Mouse (Mus musculus): ENCODE measurements around the gene Abca1.

Abca1 gene

GRCm38 (mm10) chr4:53147454-53147853, 12.2 kb downstream of the Abca1 start:
- DNase-seq = no peak

DNA sequence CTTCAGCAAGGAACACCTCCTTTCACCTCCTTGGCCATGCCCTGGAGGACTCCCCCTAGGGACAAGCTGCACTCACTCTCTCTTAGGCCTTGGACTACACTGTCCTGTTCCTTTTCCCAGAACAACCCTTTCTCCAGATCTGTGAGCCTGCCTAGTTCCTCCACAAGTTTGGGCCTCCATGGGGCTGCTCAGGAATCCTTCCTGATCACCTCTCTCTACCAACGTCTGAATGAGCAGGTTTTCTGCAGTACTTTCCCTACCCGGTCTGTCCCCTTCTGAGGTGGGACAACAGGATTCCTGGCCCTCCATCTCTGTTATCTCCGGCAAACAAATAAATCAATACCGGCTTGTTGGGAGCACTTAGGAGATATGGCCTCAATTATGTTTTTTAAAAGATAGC, 12.6 kb downstream of the Abca1 start:
- DNase-seq = no peak

GRCm38 (mm10) chr4:53146227-53146949, 13.3 kb downstream of the Abca1 start:
- DNase-seq = no peak

DNA sequence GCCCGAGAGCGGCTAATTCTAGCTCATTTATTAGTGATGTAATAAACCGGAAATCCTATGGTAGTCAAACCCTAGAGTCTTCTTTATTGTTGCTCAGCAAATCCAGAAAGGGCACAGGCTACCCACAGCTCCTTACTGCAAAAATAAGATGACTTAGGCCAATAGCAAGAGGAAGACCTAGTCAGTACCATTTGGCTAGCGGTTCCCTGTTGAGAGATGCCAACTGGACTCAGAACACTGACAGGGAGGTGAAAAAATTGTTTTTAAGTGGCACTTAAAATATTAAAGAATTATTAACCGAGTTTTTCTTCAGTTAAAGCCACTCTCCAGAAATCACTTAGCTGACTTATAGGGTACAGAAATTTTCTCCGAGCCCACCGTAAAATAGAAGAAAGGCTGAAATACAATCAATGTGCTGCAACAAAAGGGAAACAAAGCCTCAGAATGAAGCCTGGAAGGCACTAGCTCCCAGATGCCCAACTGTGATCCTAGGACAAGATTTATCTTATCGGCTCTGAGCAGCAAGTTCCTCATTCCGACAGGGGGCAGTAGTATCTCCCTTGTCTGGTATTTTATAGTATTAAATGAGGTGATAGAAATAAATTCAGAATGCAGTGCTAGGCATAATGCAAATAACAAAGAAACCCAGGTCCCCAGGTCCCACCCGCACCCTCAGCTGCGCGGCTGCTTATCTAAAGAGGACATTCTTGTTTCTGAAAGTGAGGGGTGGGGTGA, 14.1 kb downstream of the Abca1 start:
- DNase-seq = no peak

- no peak for DNase-seq
Measured at GRCm38 (mm10) chr4:53144571-53144970, 15.1 kb downstream of the Abca1 start.

- DNase-seq = no peak
Measured at GRCm38 (mm10) chr4:53144021-53144420, 15.7 kb downstream of the Abca1 start.

DNA sequence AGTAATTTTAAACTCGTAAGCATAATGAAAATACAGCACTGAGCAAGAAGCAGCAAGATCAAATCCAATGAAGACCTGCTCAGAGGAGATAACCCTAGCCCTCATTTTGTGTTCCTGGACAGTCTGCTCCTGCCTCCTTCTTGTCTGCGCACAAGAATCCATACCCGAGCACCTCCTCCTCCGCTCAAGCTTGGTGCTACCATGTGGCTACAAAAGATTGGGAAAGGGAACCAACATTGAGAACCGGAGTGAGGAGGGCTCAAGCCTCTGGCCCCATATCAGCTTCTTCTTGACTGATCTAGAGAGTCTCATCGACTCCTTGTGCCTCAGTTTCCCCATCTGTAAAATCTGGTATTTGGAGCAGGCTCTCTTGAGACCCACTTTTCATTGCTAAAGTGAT, 19.0 kb downstream of the Abca1 start:
- no peak for DNase-seq

DNA sequence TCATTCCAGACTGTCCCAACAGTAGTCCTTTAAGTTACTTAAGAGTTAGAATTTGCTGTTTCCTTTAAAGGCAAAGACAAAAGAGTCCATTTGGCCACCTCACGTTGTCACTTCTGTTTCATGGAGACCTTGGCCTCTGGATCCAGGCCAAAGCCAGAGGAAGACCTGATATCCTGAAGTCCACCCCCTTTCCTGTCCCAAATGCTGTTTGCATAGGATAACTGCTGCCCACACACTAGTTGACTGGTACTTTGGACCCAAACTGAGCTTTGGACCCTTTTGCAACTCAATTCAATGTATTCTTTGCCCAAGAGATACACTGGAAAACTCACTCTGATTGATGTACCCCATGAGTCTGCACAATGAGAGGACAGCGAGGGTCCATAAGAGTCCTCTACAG, 20.2 kb downstream of the Abca1 start:
- no peak for DNase-seq

- DNase-seq = no peak
Measured at GRCm38 (mm10) chr4:53138974-53139373, 20.7 kb downstream of the Abca1 start.

DNA sequence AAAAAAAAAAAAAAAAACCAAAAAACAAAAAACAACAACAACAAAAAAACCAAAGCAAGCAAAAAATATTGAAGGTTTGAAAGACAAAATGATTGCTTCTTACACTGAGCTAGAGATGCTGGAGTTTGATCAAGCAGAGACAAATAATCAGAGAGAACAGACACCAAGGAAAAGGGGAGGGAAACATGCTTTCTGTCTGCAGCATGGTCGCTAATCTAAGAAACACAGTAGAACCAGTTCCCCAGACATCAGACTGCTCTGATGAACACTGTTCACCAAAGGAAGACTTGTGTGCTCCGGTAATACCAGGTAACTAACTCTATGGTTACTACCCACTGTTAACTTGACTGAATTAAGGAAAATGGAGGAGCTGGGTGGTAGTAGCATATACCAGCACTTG, 22.6 kb downstream of the Abca1 start:
- no peak for DNase-seq

DNA sequence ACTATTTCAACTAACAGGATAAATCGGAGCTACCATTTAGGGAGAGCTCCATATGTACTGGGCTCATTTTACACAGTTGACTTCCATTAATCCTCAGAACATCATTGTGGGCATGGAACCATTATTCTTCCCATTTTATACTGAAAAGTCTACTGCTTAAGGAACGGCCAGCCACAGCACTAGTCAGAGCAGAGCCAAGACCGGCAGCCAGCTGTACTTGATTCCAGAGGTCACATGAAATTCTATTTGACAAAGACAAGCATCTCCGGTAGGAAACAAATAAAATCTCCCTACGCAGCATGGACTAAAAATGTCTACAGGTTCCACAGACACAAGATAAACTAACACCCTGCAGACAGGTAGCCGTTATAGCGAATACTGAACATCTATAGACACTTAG, 24.9 kb downstream of the Abca1 start:
- no peak for DNase-seq

GRCm38 (mm10) chr4:53133995-53134394, 25.7 kb downstream of the Abca1 start:
- DNase-seq = no peak

- no peak for DNase-seq
Measured at GRCm38 (mm10) chr4:53131538-53131937, 28.2 kb downstream of the Abca1 start.

DNA sequence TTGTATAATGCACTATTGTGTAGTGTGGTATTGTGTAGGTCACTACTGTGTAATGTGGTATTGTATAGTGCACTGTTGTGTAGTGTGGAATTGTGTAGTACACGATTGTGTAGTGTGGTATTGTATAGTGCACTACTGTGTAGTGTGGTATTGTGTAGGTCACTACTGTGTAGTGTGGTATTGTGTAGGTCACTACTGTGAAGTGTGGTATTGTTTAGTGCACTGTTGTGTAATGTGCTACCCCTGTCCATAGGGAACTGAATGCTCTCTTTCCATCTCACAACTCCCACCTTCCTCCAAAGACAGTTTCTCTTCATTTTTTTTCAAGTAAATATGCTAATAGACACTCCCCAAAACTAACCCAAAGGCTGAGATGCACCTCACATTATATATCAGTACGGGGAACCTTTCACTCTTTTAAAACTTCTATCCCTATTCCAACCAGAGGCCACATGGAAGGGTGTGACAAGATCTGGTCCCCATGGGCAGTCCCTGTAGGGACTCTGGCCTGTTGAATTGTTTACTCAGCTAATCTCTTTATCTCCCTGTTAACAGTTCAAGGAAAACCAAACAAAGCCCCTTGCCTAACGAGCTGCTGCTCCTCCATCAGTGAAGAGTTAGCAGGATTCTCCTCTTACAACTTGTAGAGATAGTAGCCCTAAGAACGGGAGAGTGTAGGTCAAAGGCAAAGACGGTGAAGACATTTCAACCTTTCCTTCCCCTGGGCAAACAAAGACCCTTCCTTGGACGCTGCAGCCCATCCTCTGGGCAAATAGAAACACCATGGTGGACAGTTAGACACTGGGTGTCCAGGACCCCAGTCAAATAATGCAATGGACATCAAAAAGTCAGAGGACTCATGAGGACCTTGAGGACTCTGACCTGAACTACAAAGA, 28.8 kb downstream of the Abca1 start:
- no peak for DNase-seq

DNA sequence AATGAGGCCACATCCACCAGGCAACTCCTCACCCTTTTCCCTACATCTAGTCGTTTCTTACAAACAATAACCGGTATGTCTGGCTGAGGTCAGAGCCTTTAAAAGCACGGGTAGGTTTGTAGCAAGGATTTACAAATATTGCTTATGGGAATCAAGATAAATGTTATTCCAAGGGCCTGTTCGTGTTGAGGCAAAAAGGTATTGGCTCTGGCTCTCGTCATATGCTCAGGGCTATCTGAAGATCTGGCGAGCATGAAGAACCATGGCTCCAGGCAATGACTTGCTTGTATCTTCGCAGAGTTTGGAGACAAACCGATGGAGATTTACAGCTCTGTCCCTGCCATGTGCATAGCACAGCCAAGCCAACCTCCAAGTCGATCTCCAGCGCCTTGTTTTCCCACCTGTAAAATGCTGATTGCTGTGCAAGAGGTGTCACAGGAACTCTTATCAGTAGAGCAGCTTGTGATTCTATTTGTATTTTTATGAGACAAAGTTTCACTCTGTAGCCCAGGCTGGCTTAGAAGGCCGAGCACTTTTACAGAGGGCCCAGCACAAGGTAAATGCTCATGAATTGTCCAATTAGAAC, 29.9 kb downstream of the Abca1 start:
- DNase-seq = no peak

GRCm38 (mm10) chr4:53127266-53127665, 32.4 kb downstream of the Abca1 start:
- no peak for DNase-seq

GRCm38 (mm10) chr4:53126794-53127193, 32.9 kb downstream of the Abca1 start:
- DNase-seq = no peak

DNA sequence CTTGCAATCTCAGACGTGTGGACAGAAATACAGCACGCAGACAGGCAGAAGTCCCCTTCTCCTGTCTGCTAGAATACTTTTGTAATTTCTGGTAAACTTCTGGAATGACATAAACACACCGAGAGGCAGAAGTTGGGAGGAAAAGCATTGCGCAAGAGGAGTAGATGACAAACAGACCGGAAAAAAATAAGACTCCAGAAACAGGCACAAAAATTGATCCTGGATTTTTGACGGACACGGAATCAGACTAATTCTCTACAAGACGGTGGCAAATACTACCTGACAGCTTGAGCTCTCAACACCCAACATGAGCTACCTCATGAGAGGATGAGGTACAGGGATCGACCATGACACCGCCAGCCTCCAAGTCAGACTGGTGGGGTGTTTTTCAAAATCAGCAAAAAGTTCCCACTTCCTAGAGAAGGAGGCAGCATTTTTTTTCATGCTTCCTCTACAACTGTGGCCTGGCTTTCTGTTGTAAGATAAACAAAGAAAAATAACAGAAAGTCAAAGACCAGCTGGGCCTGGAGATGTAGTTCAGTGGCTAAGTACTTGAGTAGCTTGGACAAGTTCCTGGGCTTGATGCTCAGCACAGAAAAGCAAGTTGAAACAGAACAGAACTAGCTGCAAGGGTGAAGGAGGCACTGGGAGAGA, 34.7 kb downstream of the Abca1 start:
- no peak for DNase-seq

DNA sequence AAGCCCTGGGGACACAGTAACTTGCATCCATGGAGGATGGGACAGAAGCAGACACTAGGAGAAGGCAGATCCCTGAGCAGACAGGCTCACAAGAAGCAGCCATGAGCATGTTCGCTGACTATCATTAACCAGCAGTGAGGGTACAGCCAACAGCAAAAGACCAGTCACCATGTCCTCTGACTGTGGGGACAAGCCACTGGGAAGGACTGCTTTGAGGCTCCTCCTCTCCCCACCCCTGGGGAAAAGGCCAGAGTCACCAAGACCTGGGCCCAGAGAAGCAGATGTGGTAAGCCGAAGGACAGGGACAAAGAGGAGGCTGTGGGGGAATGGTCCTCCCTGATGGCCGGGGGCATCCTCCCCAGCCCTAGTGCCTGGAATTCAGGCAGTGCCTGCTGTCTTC, 37.4 kb downstream of the Abca1 start:
- no peak for DNase-seq

GRCm38 (mm10) chr4:53121516-53122227, 38.0 kb downstream of the Abca1 start:
- DNase-seq = peak; percentile 49 to 63

- DNase-seq = no peak
Measured at GRCm38 (mm10) chr4:53121084-53121483, 38.6 kb downstream of the Abca1 start.

Measured in lung, postnatal 4 days (tissue).